Mouse (Mus musculus) effector memory CD4-positive, alpha-beta T cell, adult 5 months (primary cell): ENCODE data around the gene Slc9a1. TPM values are rescaled to one million over a fixed set of nuclear protein-coding genes. Genes with fewer than 3 reads are reported as not detected.

Experiments used
- polyA plus RNA-seq: library from polyadenylated mRNA; unstranded; fragments of 100-300 nt; shearing (Covaris generic); gene quantifications from one replicate; pipeline ENCODE4 v1.2.1, GENCODE M21; 2017

The Slc9a1 gene
- 17.2 TPM for polyA plus RNA-seq

DNA sequence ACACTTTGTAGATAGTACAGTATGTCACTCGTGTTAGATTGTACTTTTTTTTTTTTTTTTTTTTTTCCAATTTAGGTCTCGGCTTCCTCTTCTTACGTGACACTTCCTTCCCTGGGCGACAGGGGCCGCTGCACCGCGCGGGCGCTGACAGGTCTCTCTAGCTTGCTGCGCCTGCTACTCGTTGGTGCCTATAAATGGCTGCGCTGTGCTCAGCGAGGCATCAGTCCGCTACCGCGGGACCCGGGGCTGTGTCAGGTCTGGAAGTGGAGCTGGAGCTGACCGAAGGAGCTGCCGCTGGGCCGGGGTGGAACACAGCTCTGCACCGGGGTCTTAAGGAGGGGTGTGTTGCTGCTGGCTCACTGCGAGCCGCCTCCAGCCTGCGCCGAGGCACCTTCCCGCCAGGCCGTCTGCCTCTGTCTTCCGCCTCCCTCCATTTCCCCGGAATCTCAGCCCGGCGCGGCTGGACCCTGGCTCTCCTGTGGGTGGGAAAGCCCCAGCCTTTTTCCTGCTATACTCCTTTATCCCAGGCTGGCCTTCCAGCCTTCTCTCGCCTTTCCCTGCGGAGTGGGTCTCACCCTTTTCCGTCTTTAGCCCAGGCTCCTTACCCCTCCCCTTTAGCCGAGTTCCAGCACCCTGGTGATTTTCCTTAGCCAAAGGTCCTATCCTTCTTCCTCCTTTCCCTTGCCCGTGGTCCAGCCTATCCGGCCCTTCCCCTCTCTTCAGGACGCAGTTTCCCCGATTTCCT is at the start of gene Slc9a1:
Gene Slc9a1 (plus strand): TSS at position 154 of the 745 bp plus-strand sequence.

DNA sequence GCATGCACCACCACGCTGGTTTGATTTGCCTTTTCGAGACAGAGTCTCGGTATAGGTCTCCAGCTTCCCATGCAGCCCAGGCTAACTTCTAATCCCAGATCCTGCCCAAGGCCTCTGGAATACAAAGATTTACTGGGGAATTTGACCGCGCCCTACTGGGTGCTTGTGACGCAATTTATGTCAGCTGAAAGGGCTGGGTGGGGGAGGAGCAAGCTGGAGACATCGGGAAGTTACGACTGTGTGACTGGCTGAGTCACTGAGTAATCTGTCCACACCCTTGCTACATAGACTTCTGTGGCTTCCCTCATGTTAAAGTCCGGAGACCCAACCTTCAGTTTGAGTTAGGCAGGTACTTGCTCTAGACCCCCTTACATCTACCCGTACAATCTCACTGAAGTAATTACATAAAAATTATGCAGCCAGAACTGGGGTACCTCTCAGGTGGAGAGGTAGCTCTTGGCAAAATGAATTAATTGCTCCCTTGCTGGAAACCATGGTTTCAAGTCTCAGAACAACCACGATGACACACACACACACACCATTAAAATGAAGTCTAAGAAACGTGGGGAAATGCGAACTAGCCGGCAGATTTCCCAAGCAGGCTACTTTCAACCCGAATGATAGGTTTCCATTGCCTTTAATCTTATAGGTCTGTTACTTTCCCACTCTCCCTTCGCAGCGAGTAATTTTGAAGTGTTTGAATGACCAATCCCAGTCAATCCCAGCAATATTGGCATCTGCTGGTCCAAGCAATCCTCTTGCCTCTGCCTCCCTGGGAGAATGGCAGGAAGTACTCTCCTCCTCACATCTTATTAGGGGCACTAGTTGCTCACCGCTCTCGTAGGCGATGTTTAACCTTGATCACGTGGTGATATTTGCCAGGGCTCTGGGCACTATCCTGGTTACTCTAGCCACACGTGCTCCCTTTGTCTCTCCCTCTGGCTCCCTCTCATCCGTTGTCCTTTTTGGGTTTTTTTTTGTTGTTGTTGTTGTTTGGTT is 15.8 kb upstream of the Slc9a1 start, which contains the start of gene Wdtc1:
Gene Wdtc1 (minus strand): TSS at position 115 of the 999 bp plus-strand sequence.

Other genes with a start within 250 kb of the Slc9a1 start
- 110 TPM for gene Wasf2, start 239.2 kb upstream of the Slc9a1 start, polyA plus RNA-seq
- gene Cd164l2, start 157.6 kb upstream of the Slc9a1 start, polyA plus RNA-seq = not detected
- gene Gpr3, start 157.2 kb upstream of the Slc9a1 start, polyA plus RNA-seq = 0.69 TPM
- not detected for gene Map3k6, start 128.9 kb upstream of the Slc9a1 start, polyA plus RNA-seq
- 8.7 TPM for gene Sytl1, start 106.6 kb upstream of the Slc9a1 start, polyA plus RNA-seq
- 51.7 TPM for gene Tmem222, start 91.9 kb upstream of the Slc9a1 start, polyA plus RNA-seq
- gene Wdtc1, start 16.2 kb upstream of the Slc9a1 start, polyA plus RNA-seq = 5.6 TPM
- 0.16 TPM for gene Tent5b, start 110.4 kb downstream of the Slc9a1 start, polyA plus RNA-seq
- gene Trnp1, start 128.8 kb downstream of the Slc9a1 start, polyA plus RNA-seq = 0.39 TPM
- gene Kdf1, start 149.3 kb downstream of the Slc9a1 start, polyA plus RNA-seq = not detected
- gene Nudc, start 176.3 kb downstream of the Slc9a1 start, polyA plus RNA-seq = 107 TPM
- not detected for gene Nr0b2, start 183.7 kb downstream of the Slc9a1 start, polyA plus RNA-seq
- 15.4 TPM for gene Gpatch3, start 205.0 kb downstream of the Slc9a1 start, polyA plus RNA-seq
- gene Gpn2, start 214.7 kb downstream of the Slc9a1 start, polyA plus RNA-seq = 8.4 TPM
- gene Sfn, start 232.5 kb downstream of the Slc9a1 start, polyA plus RNA-seq = 26.5 TPM